Mouse (Mus musculus) limb, embryonic 14.5 days (tissue): ENCODE measurements at regions not wholly inside any gene's neighbourhood (a gene's known extent, or its start where the extent isn't known, plus 50 kb on each side); places are given as distances from the start of the nearest gene placed in this dataset.
A peak's percentile ranks its signal among the peaks of the same experiment; 100 is the strongest.

Experiments
- ATAC-seq: fragments of 200-750 bp; cut with Nextera tagmentation; 2 replicates; pipeline ENCODE4 v1.8.0; 2017; ENCODE audit warnings: low read depth, moderate number of reproducible peaks, moderate TSS enrichment; ENCODE audit not compliant: low FRiP score
- DNase-seq: peaks from one replicate; pipeline ENCODE4 v3.0.0-alpha.2; 2015; ENCODE audit warnings: low spot score
- H3K27ac ChIP-seq: fragments of 300-500 bp; sonication (generic); replicated peaks from 2 replicates; pipeline ENCODE4 v1.5.1; 2014; ENCODE audit warnings: low read depth, mild to moderate bottlenecking, low read length, moderate library complexity, mixed read lengths
- H3K27me3 ChIP-seq: fragments of 300-500 bp; sonication (generic); 2 replicates; pipeline ENCODE4 v1.6.1; 2014; ENCODE audit warnings: low read length, mixed read lengths; ENCODE audit not compliant: control insufficient read depth, insufficient read depth
- H3K36me3 ChIP-seq: fragments of 300-500 bp; sonication (generic); 2 replicates; pipeline ENCODE4 v1.6.1; 2014; ENCODE audit warnings: mild to moderate bottlenecking, low read length, moderate library complexity, mixed read lengths; ENCODE audit not compliant: control insufficient read depth, insufficient read depth
- H3K4me1 ChIP-seq: fragments of 300-500 bp; sonication (generic); 2 replicates; pipeline ENCODE4 v1.6.1; 2014; ENCODE audit warnings: antibody characterized with exemption, low read length, mixed read lengths; ENCODE audit not compliant: control insufficient read depth, insufficient read depth
- H3K4me2 ChIP-seq: fragments of 300-500 bp; sonication (generic); replicated peaks from 2 replicates; pipeline ENCODE4 v1.6.1; 2014; ENCODE audit warnings: low read depth, mild to moderate bottlenecking, low read length, moderate library complexity; ENCODE audit not compliant: severe bottlenecking
- H3K4me3 ChIP-seq: fragments of 300-500 bp; sonication (generic); replicated peaks from 2 replicates; pipeline ENCODE4 v1.5.1; 2014; ENCODE audit warnings: low read length
- H3K9ac ChIP-seq: fragments of 300-500 bp; sonication (generic); 2 replicates; pipeline ENCODE4 v1.6.1; 2014; ENCODE audit warnings: mild to moderate bottlenecking, low read depth, low read length, moderate library complexity; ENCODE audit not compliant: severe bottlenecking
- H3K9me3 ChIP-seq: fragments of 300-500 bp; sonication (generic); 2 replicates; pipeline ENCODE4 v1.6.1; 2016; ENCODE audit warnings: low read length; ENCODE audit not compliant: control insufficient read depth
- POLR2A ChIP-seq: fragments of 200-500 bp; IDR thresholded peaks from 2 replicates; pipeline ENCODE4 v1.8.0; 2012; ENCODE audit warnings: inconsistent platforms, mild to moderate bottlenecking, moderate library complexity, borderline replicate concordance; ENCODE audit not compliant: insufficient read depth, insufficient read length; ENCODE audit errors: extremely low read depth
- WGBS: fragments of 180-500 bp; shearing (Covaris S2); extraction: QIAGEN DNeasy Blood & Tissue Kit; methylation state at CpG from one replicate; pipeline ENCODE4 v1.1.7; 2014; 5-methylcytosine and 5-hydroxymethylcytosine counted together

GRCm38 (mm10) chr12:112293105-112293504 lies 147.1 kb downstream of the Kif26a start:
- no peak for TF ChIP-seq POLR2A
- H3K36me3 ChIP-seq, result no peaks in the 10 kb centered on the region
- DNase-seq, result no peak
- no peak overlapping the region for H3K4me2 ChIP-seq
- no peaks in the 10 kb centered on the region for H3K9me3 ChIP-seq
- no peak overlapping the region for H3K9ac ChIP-seq
- WGBS, result 44% methylated on average over 13 of the region's 13 CpGs
- no peak overlapping the region for H3K4me3 ChIP-seq
- no peak overlapping the region for H3K27ac ChIP-seq
- no peak for ATAC-seq
- H3K27me3 ChIP-seq, result no peaks in the 10 kb centered on the region
- H3K4me1 ChIP-seq, result 0 out of 2 replicates have a peak, but pooled peaks cover 2% of the 10 kb centered on the region

- WGBS, result 72% methylated on average over 6 of the region's 6 CpGs
- Histone ChIP-seq H3K9ac (no peak overlapping the region), H3K4me2 (no peak overlapping the region), H3K4me3 (no peak overlapping the region), H3K9me3 (no peaks in the 10 kb centered on the region), H3K27me3 (no peaks in the 10 kb centered on the region), H3K36me3 (no peaks in the 10 kb centered on the region), H3K27ac (no peak overlapping the region), H3K4me1 (peaks cover 18% of the 10 kb centered on the region)
- no peak for TF ChIP-seq POLR2A
- DNase-seq (no peak), ATAC-seq (peak; percentile 14; the same call in 1 of the 2 replicates)
Observed at GRCm38 (mm10) chr12:112295337-112295941, 149.4 kb downstream of the Kif26a start.

- no peak for ATAC-seq
- Histone ChIP-seq H3K4me3 (no peak overlapping the region), H3K9me3 (no peaks in the 10 kb centered on the region), H3K4me1 (peaks cover 33% of the 10 kb centered on the region), H3K4me2 (no peak overlapping the region), H3K27ac (no peak overlapping the region), H3K9ac (no peak overlapping the region), H3K36me3 (no peaks in the 10 kb centered on the region), H3K27me3 (no peaks in the 10 kb centered on the region)
- DNase-seq, result no peak
- no peak for TF ChIP-seq POLR2A
- 80% methylated on average over 8 of the region's 8 CpGs for WGBS
Observed at GRCm38 (mm10) chr12:112298521-112298920, 152.5 kb downstream of the Kif26a start.

GRCm38 (mm10) chr12:112299089-112299488 lies 153.1 kb downstream of the Kif26a start:
- DNase-seq, result no peak
- H3K4me2 ChIP-seq, result no peak overlapping the region
- no peaks in the 10 kb centered on the region for H3K9me3 ChIP-seq
- no peak for ATAC-seq
- H3K36me3 ChIP-seq, result no peaks in the 10 kb centered on the region
- H3K9ac ChIP-seq, result no peak overlapping the region
- no peaks in the 10 kb centered on the region for H3K27me3 ChIP-seq
- TF ChIP-seq POLR2A, result no peak
- 53% methylated on average over 5 of the region's 5 CpGs for WGBS
- no peak overlapping the region for H3K27ac ChIP-seq
- no peak overlapping the region for H3K4me3 ChIP-seq
- H3K4me1 ChIP-seq, result peaks cover 33% of the 10 kb centered on the region

- Histone ChIP-seq H3K27me3 (no peaks in the 10 kb centered on the region), H3K4me1 (peaks cover 33% of the 10 kb centered on the region), H3K9me3 (no peaks in the 10 kb centered on the region), H3K4me3 (no peak overlapping the region), H3K27ac (no peak overlapping the region), H3K9ac (no peak overlapping the region), H3K4me2 (no peak overlapping the region), H3K36me3 (no peaks in the 10 kb centered on the region)
- DNase-seq (no peak), ATAC-seq (no peak)
- 56% methylated on average over 6 of the region's 6 CpGs for WGBS
- TF ChIP-seq POLR2A, result no peak
Observed at GRCm38 (mm10) chr12:112299603-112300002, 153.6 kb downstream of the Kif26a start.
